Mouse (Mus musculus) ES-Bruce4 (cell line): ENCODE measurements at regions not wholly inside any gene's neighbourhood (a gene's known extent, or its start where the extent isn't known, plus 50 kb on each side); places are given as distances from the start of the nearest gene placed in this dataset.

Experiments
- CTCF ChIP-seq: IDR thresholded peaks from one replicate; pipeline ENCODE4 v1.8.1; 2011; ENCODE audit warnings: low read depth, low read length
- POLR2A ChIP-seq: IDR thresholded peaks from one replicate; pipeline ENCODE4 v1.8.1; 2011; ENCODE audit warnings: low read length; ENCODE audit not compliant: insufficient read depth

- TF ChIP-seq CTCF (no peak), POLR2A (no peak)
Observed at GRCm38 (mm10) chr12:45622830-45623229, 548.3 kb upstream of the Stxbp6 start.
